Mouse (Mus musculus): ENCODE measurements around the gene Ccdc169.

GRCm38 (mm10) chr3:55148091-55148490 lies 11.0 kb downstream of the Ccdc169 start:
- TF ChIP-seq CTCF (IDR thresholded peaks at IDR 0.05; ENCODE audit: borderline replicate concordance, insufficient read depth, low read length) (no peak), POLR2A (IDR thresholded peaks at IDR 0.05; ENCODE audit: low read depth, low read length) (no peak)
